Mouse (Mus musculus): ENCODE measurements around the gene Tmem123. TPM values are rescaled to one million over a fixed set of nuclear protein-coding genes. Genes with fewer than 3 reads are reported as not detected.

The Tmem123 gene
- polyA plus RNA-seq, 1 experiment, result 35.6 TPM

DNA sequence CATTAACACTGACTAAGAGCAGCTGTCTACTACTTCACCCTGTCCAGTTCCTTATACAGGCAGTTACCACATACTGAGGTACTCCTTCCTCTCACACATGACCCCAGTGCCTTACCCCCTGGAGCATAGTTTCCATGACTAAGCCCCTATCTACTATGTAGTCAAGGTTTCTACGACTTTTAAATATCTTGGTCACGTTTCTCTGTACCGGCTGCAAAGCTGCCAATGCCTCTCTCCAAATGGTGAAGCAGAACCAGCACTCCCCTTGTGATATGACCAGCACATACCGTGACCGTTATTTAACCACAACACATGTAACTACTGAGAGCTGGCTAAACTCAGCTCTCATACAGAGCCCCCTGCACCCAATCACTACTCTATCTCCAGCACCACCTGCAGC lies 61.1 kb downstream of the Tmem123 start:
- H3K36me3 ChIP-seq (ENCODE audit: control insufficient read depth, insufficient read depth), result peaks cover 9% of the 10 kb centered on the region
- peaks cover 25% of the 10 kb centered on the region for H3K79me2 ChIP-seq (ENCODE audit: control insufficient read depth, insufficient read depth)
- TF ChIP-seq CTCF (IDR thresholded peaks at IDR 0.05; ENCODE audit: control insufficient read depth, insufficient read depth, insufficient read length) (no peak), MAX (IDR thresholded peaks at IDR 0.05) (no peak), FOSL1 (IDR thresholded peaks at IDR 0.05; ENCODE audit: insufficient read depth, low read length, poor library complexity, severe bottlenecking) (no peak), CEBPB (IDR thresholded peaks at IDR 0.05; ENCODE audit: low read depth) (no peak), MYOD1 (IDR thresholded peaks at IDR 0.05; ENCODE audit: control insufficient read depth, insufficient read length, low read depth) (no peak), USF1 (IDR thresholded peaks at IDR 0.05; ENCODE audit: low read depth) (no peak), MYOG (IDR thresholded peaks at IDR 0.05; ENCODE audit: control insufficient read depth, extremely low read depth, insufficient read length) (no peak)
- peaks cover 9% of the 10 kb centered on the region for H3K79me3 ChIP-seq (ENCODE audit: low read depth)
- no peaks in the 10 kb centered on the region for H3K27me3 ChIP-seq (ENCODE audit: control insufficient read depth, insufficient read depth, insufficient read length)
- H3K4me3 ChIP-seq (ENCODE audit: insufficient read depth, poor library complexity, severe bottlenecking), result no peak overlapping the region
- no peak overlapping the region for H3ac ChIP-seq (ENCODE audit: control insufficient read depth, insufficient read length, low read depth)

DNA sequence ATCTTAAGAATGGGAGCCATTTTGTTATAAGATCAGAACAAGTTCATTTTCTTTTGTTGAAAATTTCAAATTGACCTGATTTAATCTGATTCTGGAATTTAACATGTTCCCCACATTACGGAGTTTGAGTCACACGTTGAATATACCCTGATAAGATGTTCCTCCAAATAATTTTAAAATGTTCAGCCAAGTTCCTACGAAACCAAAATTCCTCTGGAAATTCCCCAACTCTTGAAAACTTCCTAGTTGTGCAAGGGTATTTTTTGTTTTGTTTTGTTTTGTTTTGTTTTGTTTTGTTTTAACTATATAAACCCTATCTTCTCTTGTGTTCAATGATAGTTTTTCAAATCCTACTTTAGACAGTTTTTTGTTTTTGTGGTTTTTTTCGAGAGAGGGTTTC lies 64.9 kb downstream of the Tmem123 start:
- peaks cover under 1% of the 10 kb centered on the region for H3K36me3 ChIP-seq (ENCODE audit: control insufficient read depth, insufficient read depth)
- TF ChIP-seq MYOD1 (IDR thresholded peaks at IDR 0.05; ENCODE audit: control insufficient read depth, insufficient read length, low read depth) (no peak), CEBPB (IDR thresholded peaks at IDR 0.05; ENCODE audit: low read depth) (no peak), MYOG (IDR thresholded peaks at IDR 0.05; ENCODE audit: control insufficient read depth, extremely low read depth, insufficient read length) (no peak), MAX (IDR thresholded peaks at IDR 0.05) (no peak), FOSL1 (IDR thresholded peaks at IDR 0.05; ENCODE audit: insufficient read depth, low read length, poor library complexity, severe bottlenecking) (no peak), CTCF (IDR thresholded peaks at IDR 0.05; ENCODE audit: control insufficient read depth, insufficient read depth, insufficient read length) (no peak), USF1 (IDR thresholded peaks at IDR 0.05; ENCODE audit: low read depth) (no peak)
- peaks cover 50% of the 10 kb centered on the region for H3K79me2 ChIP-seq (ENCODE audit: control insufficient read depth, insufficient read depth)
- H3K79me3 ChIP-seq (ENCODE audit: low read depth), result peaks cover 11% of the 10 kb centered on the region
- H3ac ChIP-seq (ENCODE audit: control insufficient read depth, insufficient read length, low read depth), result no peak overlapping the region
- H3K27me3 ChIP-seq (ENCODE audit: control insufficient read depth, insufficient read depth, insufficient read length), result no peaks in the 10 kb centered on the region
- H3K4me3 ChIP-seq (ENCODE audit: insufficient read depth, poor library complexity, severe bottlenecking), result no peak overlapping the region

DNA sequence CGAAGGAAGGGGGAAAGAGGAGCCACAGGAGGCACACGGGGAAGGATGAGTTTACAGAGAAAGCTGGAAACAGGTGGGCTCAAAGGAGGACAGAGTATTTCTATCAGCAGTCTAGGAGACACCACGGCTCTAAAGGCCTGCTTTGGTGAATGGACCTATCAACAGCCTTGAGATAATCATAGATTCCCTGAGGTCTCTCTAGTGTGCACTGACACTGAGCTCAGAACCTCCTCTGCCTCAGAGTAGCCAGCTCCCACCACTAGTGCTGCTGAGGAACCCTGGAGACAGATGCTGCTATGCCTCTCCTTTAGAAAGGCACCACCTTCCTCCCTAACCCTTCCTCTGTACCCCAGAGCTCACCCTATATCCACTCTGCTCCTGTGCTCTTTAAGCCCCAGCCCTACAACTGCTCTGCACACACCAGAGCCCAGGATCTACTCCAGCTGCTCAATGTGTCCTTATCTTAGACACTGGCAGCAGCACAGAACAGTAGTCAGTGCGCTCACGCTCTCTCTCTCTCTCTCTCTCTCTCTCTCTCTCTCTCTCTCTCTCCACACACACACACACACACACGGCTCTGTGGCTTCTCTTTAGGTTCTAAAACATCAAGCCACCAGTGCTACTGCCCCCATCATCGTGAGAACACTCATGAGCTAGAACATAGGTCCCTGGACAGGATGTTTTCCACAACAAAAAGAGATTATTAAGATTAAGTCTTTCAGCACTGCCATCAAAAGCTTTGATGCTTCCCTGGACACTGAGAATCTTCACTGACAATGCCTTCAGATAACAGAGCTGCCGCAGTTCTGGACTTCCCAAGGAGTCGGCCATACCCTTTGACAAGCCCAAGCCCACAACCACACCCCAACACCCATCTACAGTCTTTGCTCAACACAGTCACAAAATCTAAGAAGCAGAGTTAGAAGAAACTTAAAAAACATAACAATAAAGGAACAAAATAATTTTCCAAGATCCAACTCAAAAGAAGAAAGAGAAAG lies 66.0 kb downstream of the Tmem123 start:
- Histone ChIP-seq H3ac (ENCODE audit: control insufficient read depth, insufficient read length, low read depth) (no peak overlapping the region), H3K36me3 (ENCODE audit: control insufficient read depth, insufficient read depth) (peaks cover 6% of the 10 kb centered on the region), H3K27me3 (ENCODE audit: control insufficient read depth, insufficient read depth, insufficient read length) (no peaks in the 10 kb centered on the region), H3K4me3 (ENCODE audit: insufficient read depth, poor library complexity, severe bottlenecking) (no peak overlapping the region), H3K79me3 (ENCODE audit: low read depth) (peaks cover 11% of the 10 kb centered on the region), H3K79me2 (ENCODE audit: control insufficient read depth, insufficient read depth) (peaks cover 50% of the 10 kb centered on the region)
- TF ChIP-seq MYOD1 (IDR thresholded peaks at IDR 0.05; ENCODE audit: control insufficient read depth, insufficient read length, low read depth) (no peak), USF1 (IDR thresholded peaks at IDR 0.05; ENCODE audit: low read depth) (no peak), CTCF (IDR thresholded peaks at IDR 0.05; ENCODE audit: control insufficient read depth, insufficient read depth, insufficient read length) (no peak), MYOG (IDR thresholded peaks at IDR 0.05; ENCODE audit: control insufficient read depth, extremely low read depth, insufficient read length) (no peak), MAX (IDR thresholded peaks at IDR 0.05) (no peak), CEBPB (IDR thresholded peaks at IDR 0.05; ENCODE audit: low read depth) (no peak), FOSL1 (IDR thresholded peaks at IDR 0.05; ENCODE audit: insufficient read depth, low read length, poor library complexity, severe bottlenecking) (no peak)

DNA sequence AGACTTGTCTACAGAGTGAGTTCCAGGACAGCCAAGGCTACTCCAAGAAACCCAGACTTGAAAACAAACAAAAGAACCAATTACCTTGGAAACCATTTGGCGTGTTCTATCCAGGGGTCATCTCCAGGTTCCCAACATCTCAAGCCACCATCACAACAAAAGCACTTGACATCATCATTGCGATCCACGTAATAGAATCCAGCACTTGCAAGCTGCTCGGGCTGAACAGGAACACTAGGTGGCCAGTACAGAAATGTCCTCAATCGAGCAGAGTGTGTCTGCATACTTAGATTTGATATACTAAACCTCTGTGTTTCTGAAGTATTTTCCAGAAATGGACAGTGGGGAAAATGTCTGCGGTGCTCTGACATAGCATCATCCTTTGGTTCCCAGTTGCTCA lies 69.6 kb downstream of the Tmem123 start:
- H3ac ChIP-seq (ENCODE audit: control insufficient read depth, insufficient read length, low read depth), result no peak overlapping the region
- TF ChIP-seq MAX (IDR thresholded peaks at IDR 0.05) (no peak), FOSL1 (IDR thresholded peaks at IDR 0.05; ENCODE audit: insufficient read depth, low read length, poor library complexity, severe bottlenecking) (no peak), CEBPB (IDR thresholded peaks at IDR 0.05; ENCODE audit: low read depth) (no peak), CTCF (IDR thresholded peaks at IDR 0.05; ENCODE audit: control insufficient read depth, insufficient read depth, insufficient read length) (no peak), MYOD1 (IDR thresholded peaks at IDR 0.05; ENCODE audit: control insufficient read depth, insufficient read length, low read depth) (no peak), USF1 (IDR thresholded peaks at IDR 0.05; ENCODE audit: low read depth) (no peak), MYOG (IDR thresholded peaks at IDR 0.05; ENCODE audit: control insufficient read depth, extremely low read depth, insufficient read length) (no peak)
- no peaks in the 10 kb centered on the region for H3K27me3 ChIP-seq (ENCODE audit: control insufficient read depth, insufficient read depth, insufficient read length)
- peaks cover 8% of the 10 kb centered on the region for H3K79me3 ChIP-seq (ENCODE audit: low read depth)
- H3K79me2 ChIP-seq (ENCODE audit: control insufficient read depth, insufficient read depth), result peaks cover 44% of the 10 kb centered on the region
- H3K36me3 ChIP-seq (ENCODE audit: control insufficient read depth, insufficient read depth), result peaks cover 6% of the 10 kb centered on the region
- H3K4me3 ChIP-seq (ENCODE audit: insufficient read depth, poor library complexity, severe bottlenecking), result no peak overlapping the region

DNA sequence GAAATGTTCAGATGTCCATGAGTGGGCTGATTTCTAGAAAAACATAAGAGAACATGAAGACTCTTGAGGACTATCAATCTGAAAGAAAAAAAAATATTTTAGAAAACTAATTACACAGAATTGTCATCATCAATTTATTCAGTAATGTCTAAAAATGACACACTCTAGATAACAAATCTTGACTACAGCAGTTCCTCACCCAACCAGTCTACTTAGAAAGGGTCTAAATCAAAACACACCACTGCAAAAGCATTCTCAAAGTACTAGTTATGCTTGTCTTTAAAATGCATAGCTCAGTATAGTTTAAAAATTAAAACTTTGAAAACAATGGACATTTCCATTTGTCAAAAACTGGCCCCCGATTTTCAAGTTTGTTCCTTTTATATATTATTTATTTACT lies 71.5 kb downstream of the Tmem123 start:
- TF ChIP-seq FOSL1 (IDR thresholded peaks at IDR 0.05; ENCODE audit: insufficient read depth, low read length, poor library complexity, severe bottlenecking), result no peak
- TF ChIP-seq CTCF (IDR thresholded peaks at IDR 0.05; ENCODE audit: control insufficient read depth, insufficient read depth, insufficient read length), result no peak
- no peak for TF ChIP-seq MAX (IDR thresholded peaks at IDR 0.05)
- TF ChIP-seq CEBPB (IDR thresholded peaks at IDR 0.05; ENCODE audit: low read depth), result no peak
- TF ChIP-seq USF1 (IDR thresholded peaks at IDR 0.05; ENCODE audit: low read depth), result no peak
- no peak for TF ChIP-seq MYOD1 (IDR thresholded peaks at IDR 0.05; ENCODE audit: control insufficient read depth, insufficient read length, low read depth)
- no peak for TF ChIP-seq MYOG (IDR thresholded peaks at IDR 0.05; ENCODE audit: control insufficient read depth, extremely low read depth, insufficient read length)
- Histone ChIP-seq H3K4me3 (ENCODE audit: insufficient read depth, poor library complexity, severe bottlenecking) (no peak overlapping the region), H3K79me3 (ENCODE audit: low read depth) (peaks cover 2% of the 10 kb centered on the region), H3K27me3 (ENCODE audit: control insufficient read depth, insufficient read depth, insufficient read length) (no peaks in the 10 kb centered on the region), H3ac (ENCODE audit: control insufficient read depth, insufficient read length, low read depth) (no peak overlapping the region), H3K36me3 (ENCODE audit: control insufficient read depth, insufficient read depth) (peaks cover 6% of the 10 kb centered on the region), H3K79me2 (ENCODE audit: control insufficient read depth, insufficient read depth) (peaks cover 28% of the 10 kb centered on the region)
